Mouse (Mus musculus): ENCODE results near the gene Dnhd1. TPM values are rescaled to one million over a fixed set of nuclear protein-coding genes. Genes with fewer than 3 reads are reported as not detected.

Dnhd1 gene
- 0.51 and 0.70 TPM in 2 replicates for polyA plus RNA-seq (2014; fragmentation: Nextera tagmentation; extraction: Ambion mirVana)

DNA sequence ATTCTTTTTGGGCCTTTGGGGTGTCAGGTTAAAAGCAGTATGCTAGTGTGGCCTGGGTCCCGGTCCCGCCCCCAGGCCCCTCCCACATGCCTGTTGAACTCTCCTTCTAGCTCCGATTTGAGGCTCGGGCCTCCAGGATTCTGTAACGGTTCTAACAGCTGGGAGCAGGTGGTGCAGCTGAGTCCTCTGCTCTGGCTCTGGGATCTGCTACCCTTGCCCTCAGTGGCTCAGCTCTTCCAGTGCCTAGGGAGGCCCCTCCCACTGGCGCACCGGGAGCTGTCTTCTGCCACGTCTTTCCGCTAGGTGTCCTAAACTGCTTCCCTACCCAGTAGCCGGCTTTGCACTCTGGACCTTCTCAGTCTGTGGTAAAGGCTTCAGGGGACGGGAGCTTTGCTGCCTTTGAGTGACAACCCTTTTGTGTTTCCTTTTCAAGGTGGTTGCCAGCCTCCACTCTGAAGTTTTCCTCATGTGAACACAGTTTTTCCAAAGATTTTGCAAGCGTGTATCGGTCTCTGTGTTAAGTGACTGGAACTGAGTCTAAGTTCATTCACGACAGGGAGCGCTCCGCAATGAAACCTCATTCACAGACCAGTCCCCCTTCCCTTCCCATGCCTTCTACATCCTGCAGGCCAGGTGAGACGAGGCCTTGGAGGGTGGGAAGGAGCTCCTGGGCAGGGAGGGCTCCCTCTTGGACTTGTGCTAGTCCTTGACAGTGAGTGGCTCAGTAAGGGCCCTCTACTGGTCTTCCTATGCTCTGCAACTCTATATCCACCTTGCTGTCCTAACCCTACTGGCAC is at the start of gene Dnhd1:
Gene Dnhd1, plus strand, starts transcription at position 189 of the 797 bp plus-strand sequence.
- peak within 1 kb of the TSS in 1 of 2 experiments; percentile 68; a peak in 2 of 4 replicates for H3K27ac ChIP-seq (replicated peaks in 1 of 2; ENCODE audit: control insufficient read depth in 1 of 2, insufficient read depth in 1 of 2, low read depth in 2 of 2, low read length in 2 of 2)
- H3K4me3 ChIP-seq (ENCODE audit: control insufficient read depth in 1 of 2, insufficient read depth in 1 of 2, low read depth in 1 of 2, low read length in 2 of 2): peak within 1 kb of the TSS; percentile 49 to 53
- H3K9me3 ChIP-seq (ENCODE audit: control insufficient read depth, low read length): no peaks in the 10 kb centered on the region
- 2% methylated on average over 17 of the region's 17 CpGs for WGBS
- peak within 1 kb of the TSS; percentile 70 for H3K9ac ChIP-seq (ENCODE audit: low read length)
- peaks cover 3% of the 10 kb centered on the region in 2 experiments; a peak in 2 of 4 replicates for H3K4me1 ChIP-seq (ENCODE audit: control insufficient read depth in 2 of 2, insufficient read depth in 2 of 2, low read length in 2 of 2)
- H3K27me3 ChIP-seq (ENCODE audit: control insufficient read depth, insufficient read depth, low read length): no peaks in the 10 kb centered on the region
- H3K4me2 ChIP-seq (ENCODE audit: low read length): peak within 1 kb of the TSS; percentile 97
- no peaks in the 10 kb centered on the region for H3K36me3 ChIP-seq (ENCODE audit: control insufficient read depth, insufficient read depth, low read length)
- ATAC-seq (ENCODE audit: insufficient number of reproducible peaks, insufficient read depth, low FRiP score, low read depth): peak; percentile 93

DNA sequence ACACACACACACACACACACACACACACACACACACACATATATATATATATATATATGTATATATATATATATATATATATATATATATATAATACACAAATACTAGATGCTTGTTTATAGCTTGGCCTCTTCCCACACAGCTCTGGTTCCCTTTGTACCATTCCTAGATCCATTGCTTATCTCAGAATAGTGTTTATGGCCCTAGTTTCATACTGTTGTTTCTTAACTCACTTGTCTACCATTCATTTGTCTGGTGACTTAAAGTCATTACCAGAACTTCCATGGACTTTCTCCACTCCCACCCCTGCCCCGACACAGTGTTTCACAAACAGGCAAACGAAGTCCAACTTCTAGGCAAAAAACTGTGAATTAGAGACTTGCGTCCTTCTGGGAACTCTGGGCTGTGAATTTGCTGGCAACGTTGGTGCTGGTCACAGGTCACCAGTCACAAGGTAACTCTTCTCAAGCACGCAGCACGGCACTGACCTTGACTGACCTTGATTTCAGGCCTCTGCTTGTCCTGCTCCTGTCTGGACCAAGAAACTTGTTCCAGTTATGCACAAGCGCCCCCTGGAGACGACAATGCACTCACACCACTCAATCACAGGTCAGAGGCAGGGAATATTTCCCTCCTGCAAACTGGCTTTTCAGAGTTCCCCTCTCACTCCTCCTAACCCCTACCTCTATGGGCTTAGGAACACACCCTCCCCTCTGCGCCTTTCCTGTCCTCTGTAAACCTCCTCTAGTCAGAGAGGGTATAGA is 47.6 kb upstream of the Dnhd1 start:
- Histone ChIP-seq H3K4me1 (ENCODE audit: control insufficient read depth in 2 of 2, insufficient read depth in 2 of 2, low read length in 2 of 2) (no peaks in the 10 kb centered on the region), H3K9ac (ENCODE audit: low read length) (no peak overlapping the region), H3K27ac (replicated peaks in 1 of 2; ENCODE audit: control insufficient read depth in 1 of 2, insufficient read depth in 1 of 2, low read depth in 2 of 2, low read length in 2 of 2) (no peak overlapping the region), H3K4me3 (ENCODE audit: control insufficient read depth in 1 of 2, insufficient read depth in 1 of 2, low read depth in 1 of 2, low read length in 2 of 2) (no peak overlapping the region), H3K36me3 (ENCODE audit: control insufficient read depth, insufficient read depth, low read length) (no peaks in the 10 kb centered on the region), H3K4me2 (ENCODE audit: low read length) (no peak overlapping the region), H3K9me3 (ENCODE audit: control insufficient read depth, low read length) (peaks cover 4% of the 10 kb centered on the region; the same call in 1 of the 2 replicates), H3K27me3 (ENCODE audit: control insufficient read depth, insufficient read depth, low read length) (no peaks in the 10 kb centered on the region)
- WGBS: 42% methylated on average over 9 of the region's 9 CpGs
- peak; percentile 64 for ATAC-seq (ENCODE audit: insufficient number of reproducible peaks, insufficient read depth, low FRiP score, low read depth)

DNA sequence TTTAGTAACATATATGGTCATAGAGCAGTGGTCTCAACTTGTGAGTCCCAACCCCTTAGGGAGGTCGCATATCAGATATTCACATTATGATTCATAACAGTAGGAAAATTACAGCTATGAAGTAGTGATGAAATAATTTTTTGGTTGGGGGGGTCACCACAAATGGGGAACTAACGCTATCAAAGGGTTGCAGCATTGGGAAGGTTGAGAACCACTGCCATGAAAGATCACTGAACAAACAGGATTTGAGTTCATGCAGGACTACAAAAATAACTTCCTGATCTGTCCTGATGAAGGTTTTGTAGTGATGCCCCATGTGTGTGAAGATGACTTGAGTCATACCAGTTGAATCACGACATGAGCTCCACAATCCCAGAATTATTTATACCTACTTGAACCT is 42.2 kb upstream of the Dnhd1 start:
- H3K4me2 ChIP-seq (ENCODE audit: low read length): no peak overlapping the region
- no peak overlapping the region for H3K4me3 ChIP-seq (ENCODE audit: control insufficient read depth in 1 of 2, insufficient read depth in 1 of 2, low read depth in 1 of 2, low read length in 2 of 2)
- H3K9ac ChIP-seq (ENCODE audit: low read length): no peak overlapping the region
- H3K27me3 ChIP-seq (ENCODE audit: control insufficient read depth, insufficient read depth, low read length): no peaks in the 10 kb centered on the region
- WGBS: 86% methylated on average over 3 of the region's 3 CpGs
- no peak overlapping the region for H3K27ac ChIP-seq (replicated peaks in 1 of 2; ENCODE audit: control insufficient read depth in 1 of 2, insufficient read depth in 1 of 2, low read depth in 2 of 2, low read length in 2 of 2)
- peaks cover 42% of the 10 kb centered on the region for H3K36me3 ChIP-seq (ENCODE audit: control insufficient read depth, insufficient read depth, low read length)
- H3K9me3 ChIP-seq (ENCODE audit: control insufficient read depth, low read length): peaks cover 4% of the 10 kb centered on the region; the same call in 1 of the 2 replicates
- ATAC-seq (ENCODE audit: insufficient number of reproducible peaks, insufficient read depth, low FRiP score, low read depth): no peak
- H3K4me1 ChIP-seq (ENCODE audit: control insufficient read depth in 2 of 2, insufficient read depth in 2 of 2, low read length in 2 of 2): no peaks in the 10 kb centered on the region

DNA sequence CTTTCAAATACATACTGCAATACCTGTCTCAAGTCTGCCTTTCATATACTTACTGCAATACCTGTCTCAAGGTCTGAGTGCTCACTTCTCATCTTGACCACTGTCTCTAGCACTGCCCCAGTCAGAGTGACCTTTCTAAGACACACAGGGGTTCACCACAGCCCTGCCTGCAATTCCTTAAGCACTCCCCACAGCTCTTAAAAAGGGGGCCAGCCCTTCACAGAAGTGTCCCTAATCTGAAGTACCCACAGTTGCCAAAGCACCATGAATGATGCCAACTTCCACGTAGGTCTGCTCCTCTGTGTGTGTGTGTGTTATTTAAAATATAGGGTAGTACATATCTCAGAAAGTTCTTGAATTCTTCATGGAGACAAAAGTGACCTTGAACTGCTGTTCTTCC is 38.9 kb upstream of the Dnhd1 start:
- H3K4me2 ChIP-seq (ENCODE audit: low read length): no peak overlapping the region
- H3K4me1 ChIP-seq (ENCODE audit: control insufficient read depth in 2 of 2, insufficient read depth in 2 of 2, low read length in 2 of 2): peaks cover 0 to 7% of the 10 kb centered on the region in 2 experiments; a peak in 1 of 4 replicates
- H3K9ac ChIP-seq (ENCODE audit: low read length): no peak overlapping the region
- H3K9me3 ChIP-seq (ENCODE audit: control insufficient read depth, low read length): no peaks in the 10 kb centered on the region
- no peak overlapping the region for H3K4me3 ChIP-seq (ENCODE audit: control insufficient read depth in 1 of 2, insufficient read depth in 1 of 2, low read depth in 1 of 2, low read length in 2 of 2)
- H3K27ac ChIP-seq (replicated peaks in 1 of 2; ENCODE audit: control insufficient read depth in 1 of 2, insufficient read depth in 1 of 2, low read depth in 2 of 2, low read length in 2 of 2): no peak overlapping the region
- 67% methylated on average over 1 of the region's 1 CpGs for WGBS
- no peaks in the 10 kb centered on the region for H3K27me3 ChIP-seq (ENCODE audit: control insufficient read depth, insufficient read depth, low read length)
- ATAC-seq (ENCODE audit: insufficient number of reproducible peaks, insufficient read depth, low FRiP score, low read depth): no peak
- peaks cover 73% of the 10 kb centered on the region for H3K36me3 ChIP-seq (ENCODE audit: control insufficient read depth, insufficient read depth, low read length)

DNA sequence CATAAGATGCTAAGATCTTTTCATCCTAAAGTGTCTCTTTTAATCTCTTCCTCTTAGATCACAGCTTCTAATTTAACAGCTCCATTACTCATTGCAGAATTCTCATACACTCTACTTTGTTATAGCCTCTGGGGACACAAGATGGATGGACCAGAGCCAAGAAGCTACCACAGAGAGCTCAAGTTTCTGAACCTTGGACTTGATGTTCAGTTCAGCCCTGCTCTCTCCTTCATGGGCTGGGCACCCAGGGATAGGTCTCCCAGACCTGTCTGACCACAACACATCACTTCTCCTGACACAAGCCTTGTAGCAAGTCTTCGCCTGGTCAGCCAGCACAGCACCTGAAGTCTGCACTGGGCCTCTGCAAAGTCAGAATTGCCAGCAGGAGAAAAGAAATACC is 36.2 kb upstream of the Dnhd1 start:
- Histone ChIP-seq H3K27ac (replicated peaks in 1 of 2; ENCODE audit: control insufficient read depth in 1 of 2, insufficient read depth in 1 of 2, low read depth in 2 of 2, low read length in 2 of 2) (no peak overlapping the region), H3K27me3 (ENCODE audit: control insufficient read depth, insufficient read depth, low read length) (no peaks in the 10 kb centered on the region), H3K4me2 (ENCODE audit: low read length) (no peak overlapping the region), H3K9ac (ENCODE audit: low read length) (no peak overlapping the region), H3K36me3 (ENCODE audit: control insufficient read depth, insufficient read depth, low read length) (peaks cover 99% of the 10 kb centered on the region), H3K9me3 (ENCODE audit: control insufficient read depth, low read length) (no peaks in the 10 kb centered on the region), H3K4me1 (ENCODE audit: control insufficient read depth in 2 of 2, insufficient read depth in 2 of 2, low read length in 2 of 2) (peaks cover 0 to 7% of the 10 kb centered on the region in 2 experiments; a peak in 2 of 4 replicates), H3K4me3 (ENCODE audit: control insufficient read depth in 1 of 2, insufficient read depth in 1 of 2, low read depth in 1 of 2, low read length in 2 of 2) (no peak overlapping the region)
- WGBS: 86% methylated on average over 1 of the region's 1 CpGs
- ATAC-seq (ENCODE audit: insufficient number of reproducible peaks, insufficient read depth, low FRiP score, low read depth): no peak

DNA sequence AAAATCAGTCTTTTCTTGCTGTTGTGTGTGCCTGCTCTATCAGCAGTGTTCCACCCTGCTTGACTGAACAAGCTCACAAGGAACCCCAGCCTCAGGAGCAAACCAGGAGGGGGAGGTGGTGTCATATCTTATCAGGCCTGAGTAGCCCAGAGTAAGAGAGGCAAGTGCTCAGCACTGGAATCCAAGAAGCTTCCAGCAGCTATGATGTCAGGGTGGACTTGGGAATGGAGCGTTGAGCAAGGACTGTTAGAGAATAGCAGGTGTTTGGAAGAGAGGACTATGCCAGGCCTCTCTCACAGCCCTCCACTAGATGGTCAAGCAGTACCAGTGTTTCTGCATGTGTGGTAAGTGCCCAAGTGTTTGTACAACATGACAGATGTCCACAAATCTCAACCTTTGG is 34.9 kb upstream of the Dnhd1 start:
- Histone ChIP-seq H3K4me3 (ENCODE audit: control insufficient read depth in 1 of 2, insufficient read depth in 1 of 2, low read depth in 1 of 2, low read length in 2 of 2) (no peak overlapping the region), H3K36me3 (ENCODE audit: control insufficient read depth, insufficient read depth, low read length) (peaks cover 99% of the 10 kb centered on the region), H3K27ac (replicated peaks in 1 of 2; ENCODE audit: control insufficient read depth in 1 of 2, insufficient read depth in 1 of 2, low read depth in 2 of 2, low read length in 2 of 2) (no peak overlapping the region), H3K4me2 (ENCODE audit: low read length) (no peak overlapping the region), H3K27me3 (ENCODE audit: control insufficient read depth, insufficient read depth, low read length) (no peaks in the 10 kb centered on the region), H3K9ac (ENCODE audit: low read length) (no peak overlapping the region), H3K9me3 (ENCODE audit: control insufficient read depth, low read length) (no peaks in the 10 kb centered on the region), H3K4me1 (ENCODE audit: control insufficient read depth in 2 of 2, insufficient read depth in 2 of 2, low read length in 2 of 2) (peaks cover 0 to 7% of the 10 kb centered on the region in 2 experiments; a peak in 2 of 4 replicates)
- ATAC-seq (ENCODE audit: insufficient number of reproducible peaks, insufficient read depth, low FRiP score, low read depth): no peak
- 30% methylated on average over 1 of the region's 1 CpGs for WGBS

DNA sequence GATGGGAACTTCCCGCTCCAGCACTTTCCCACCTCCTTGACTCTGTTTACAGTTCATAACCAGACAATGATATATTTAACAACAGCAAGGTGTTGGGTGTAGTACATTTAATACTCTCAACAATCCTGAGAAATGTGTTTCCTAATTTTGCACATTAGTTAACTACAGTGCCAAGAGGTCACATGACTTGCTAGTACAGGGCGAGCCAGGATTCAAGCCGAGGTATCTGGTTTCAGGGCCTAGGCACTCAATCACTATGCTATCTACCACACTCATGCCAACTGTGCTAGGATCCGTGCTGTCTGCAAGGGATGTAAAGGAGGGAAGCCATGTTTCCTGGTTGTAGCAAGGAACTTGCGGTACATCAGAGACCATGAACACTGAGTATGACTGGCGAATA is 34.1 kb upstream of the Dnhd1 start:
- Histone ChIP-seq H3K27me3 (ENCODE audit: control insufficient read depth, insufficient read depth, low read length) (no peaks in the 10 kb centered on the region), H3K4me1 (ENCODE audit: control insufficient read depth in 2 of 2, insufficient read depth in 2 of 2, low read length in 2 of 2) (peaks cover 0 to 7% of the 10 kb centered on the region in 2 experiments; a peak in 2 of 4 replicates), H3K4me3 (ENCODE audit: control insufficient read depth in 1 of 2, insufficient read depth in 1 of 2, low read depth in 1 of 2, low read length in 2 of 2) (no peak overlapping the region), H3K27ac (replicated peaks in 1 of 2; ENCODE audit: control insufficient read depth in 1 of 2, insufficient read depth in 1 of 2, low read depth in 2 of 2, low read length in 2 of 2) (no peak overlapping the region), H3K4me2 (ENCODE audit: low read length) (no peak overlapping the region), H3K9me3 (ENCODE audit: control insufficient read depth, low read length) (no peaks in the 10 kb centered on the region), H3K36me3 (ENCODE audit: control insufficient read depth, insufficient read depth, low read length) (peaks cover 99% of the 10 kb centered on the region), H3K9ac (ENCODE audit: low read length) (no peak overlapping the region)
- ATAC-seq (ENCODE audit: insufficient number of reproducible peaks, insufficient read depth, low FRiP score, low read depth): no peak
- WGBS: 58% methylated on average over 6 of the region's 6 CpGs

Data from heart, embryonic 14.5 days (tissue).